Mouse (Mus musculus) forebrain, embryonic 10.5 days (tissue): ENCODE measurements around the gene Tbxas1. TPM values are rescaled to one million over a fixed set of nuclear protein-coding genes. Genes with fewer than 3 reads are reported as not detected.

ENCODE experiments used
- DNase-seq: peaks from one replicate; pipeline ENCODE4 v3.0.0-alpha.2; 2017; ENCODE audit warnings: low spot score; ENCODE audit errors: extremely low spot score
- H3K27ac ChIP-seq: fragments of 300-500 bp; sonication (generic); 2 replicates; pipeline ENCODE4 v1.5.1; 2016; ENCODE audit warnings: mild to moderate bottlenecking
- H3K27me3 ChIP-seq: fragments of 300-500 bp; sonication (generic); 2 replicates; pipeline ENCODE4 v1.6.1; 2016; ENCODE audit warnings: mild to moderate bottlenecking; ENCODE audit not compliant: poor library complexity, severe bottlenecking
- H3K36me3 ChIP-seq: fragments of 300-500 bp; sonication (generic); replicated peaks from 2 replicates; pipeline ENCODE4 v1.6.1; 2016; ENCODE audit warnings: mild to moderate bottlenecking, moderate library complexity
- H3K4me1 ChIP-seq: fragments of 300-500 bp; sonication (generic); 2 replicates; pipeline ENCODE4 v1.6.1; 2016
- H3K4me3 ChIP-seq: fragments of 300-500 bp; sonication (generic); 2 replicates; pipeline ENCODE4 v1.5.1; 2016; ENCODE audit warnings: mild to moderate bottlenecking, moderate library complexity
- H3K9me3 ChIP-seq: fragments of 300-500 bp; sonication (generic); 2 replicates; pipeline ENCODE4 v1.6.1; 2016; ENCODE audit warnings: mild to moderate bottlenecking, moderate library complexity
- WGBS: fragments of 180-500 bp; shearing (Covaris S2); methylation state at CpG from one replicate; pipeline ENCODE4 v1.1.7; 2016; 5-methylcytosine and 5-hydroxymethylcytosine counted together
- polyA plus RNA-seq: library from polyadenylated mRNA; unstranded; fragments of >200 nt; fragmentation: Nextera tagmentation; extraction: Ambion mirVana; gene quantifications from 2 replicates; pipeline ENCODE4 v1.2.1, GENCODE M21; 2016

The Tbxas1 gene
- polyA plus RNA-seq, 1 experiment from 2014 or later: 0.98 TPM

GRCm38 (mm10) chr6:38938421-38938820 lies 63.2 kb downstream of the Tbxas1 start:
- DNase-seq: no peak
- peaks cover 4% of the 10 kb centered on the region; the same call in 1 of the 2 replicates for H3K9me3 ChIP-seq

GRCm38 (mm10) chr6:38939096-38939495 lies 63.9 kb downstream of the Tbxas1 start:
- Histone ChIP-seq H3K4me1 (peaks cover 4% of the 10 kb centered on the region; the same call in 1 of the 2 replicates), H3K4me3 (no peak overlapping the region), H3K36me3 (no peaks in the 10 kb centered on the region), H3K27me3 (no peaks in the 10 kb centered on the region), H3K27ac (no peak overlapping the region), H3K9me3 (peaks cover 5% of the 10 kb centered on the region; the same call in 1 of the 2 replicates)
- 85% methylated on average over 4 of the region's 4 CpGs for WGBS
- DNase-seq: no peak

More at GRCm38 (mm10) chr6:38938421-38938820, 63.2 kb downstream of the Tbxas1 start:
- no peak overlapping the region for H3K4me3 ChIP-seq
- 85% methylated on average over 6 of the region's 6 CpGs for WGBS
- no peaks in the 10 kb centered on the region for H3K36me3 ChIP-seq
- H3K27me3 ChIP-seq: no peaks in the 10 kb centered on the region
- 0 out of 2 replicates have a peak overlapping the region, but pooled peaks have one; percentile 25 for H3K27ac ChIP-seq
- H3K4me1 ChIP-seq: peaks cover 4% of the 10 kb centered on the region; the same call in 1 of the 2 replicates

GRCm38 (mm10) chr6:38941016-38941415 lies 65.8 kb downstream of the Tbxas1 start:
- Histone ChIP-seq H3K27ac (no peak overlapping the region), H3K4me1 (peaks cover 10% of the 10 kb centered on the region; the same call in 1 of the 2 replicates), H3K4me3 (no peak overlapping the region), H3K27me3 (no peaks in the 10 kb centered on the region), H3K36me3 (no peaks in the 10 kb centered on the region), H3K9me3 (peaks cover 5% of the 10 kb centered on the region; the same call in 1 of the 2 replicates)
- 90% methylated on average over 1 of the region's 1 CpGs for WGBS
- DNase-seq: no peak

- 99% methylated on average over 3 of the region's 3 CpGs for WGBS
- Histone ChIP-seq H3K36me3 (no peaks in the 10 kb centered on the region), H3K27me3 (no peaks in the 10 kb centered on the region), H3K27ac (no peak overlapping the region), H3K9me3 (peaks cover 5% of the 10 kb centered on the region; the same call in 1 of the 2 replicates), H3K4me3 (no peak overlapping the region), H3K4me1 (peaks cover 10% of the 10 kb centered on the region; the same call in 1 of the 2 replicates)
- no peak for DNase-seq
Measured at GRCm38 (mm10) chr6:38942771-38943170, 67.6 kb downstream of the Tbxas1 start.

- no peak for DNase-seq
- 97% methylated on average over 8 of the region's 8 CpGs for WGBS
- H3K27me3 ChIP-seq: no peaks in the 10 kb centered on the region
- no peak overlapping the region for H3K27ac ChIP-seq
- peaks cover 6% of the 10 kb centered on the region; the same call in 1 of the 2 replicates for H3K4me1 ChIP-seq
- no peak overlapping the region for H3K4me3 ChIP-seq
- no peaks in the 10 kb centered on the region for H3K36me3 ChIP-seq
- H3K9me3 ChIP-seq: peaks cover 5% of the 10 kb centered on the region; the same call in 1 of the 2 replicates
Measured at GRCm38 (mm10) chr6:38944392-38944791, 69.2 kb downstream of the Tbxas1 start.

- peaks cover 6% of the 10 kb centered on the region; the same call in 1 of the 2 replicates for H3K4me1 ChIP-seq
- H3K4me3 ChIP-seq: no peak overlapping the region
- DNase-seq: no peak
- H3K36me3 ChIP-seq: no peaks in the 10 kb centered on the region
- 92% methylated on average over 7 of the region's 7 CpGs for WGBS
- H3K27me3 ChIP-seq: no peaks in the 10 kb centered on the region
- H3K9me3 ChIP-seq: peaks cover 5% of the 10 kb centered on the region; the same call in 1 of the 2 replicates
- no peak overlapping the region for H3K27ac ChIP-seq
Measured at GRCm38 (mm10) chr6:38944826-38945225, 69.6 kb downstream of the Tbxas1 start.

- 70% methylated on average over 3 of the region's 3 CpGs for WGBS
- H3K36me3 ChIP-seq: no peaks in the 10 kb centered on the region
- no peak for DNase-seq
- H3K9me3 ChIP-seq: peaks cover 5% of the 10 kb centered on the region; the same call in 1 of the 2 replicates
- peaks cover 6% of the 10 kb centered on the region; the same call in 1 of the 2 replicates for H3K4me1 ChIP-seq
- no peak overlapping the region for H3K27ac ChIP-seq
- H3K27me3 ChIP-seq: no peaks in the 10 kb centered on the region
- H3K4me3 ChIP-seq: no peak overlapping the region
Measured at GRCm38 (mm10) chr6:38945681-38946080, 70.5 kb downstream of the Tbxas1 start.

GRCm38 (mm10) chr6:38947282-38947681 lies 72.1 kb downstream of the Tbxas1 start:
- H3K36me3 ChIP-seq: no peaks in the 10 kb centered on the region
- WGBS: 90% methylated on average over 4 of the region's 4 CpGs
- no peaks in the 10 kb centered on the region for H3K27me3 ChIP-seq
- peaks cover 5% of the 10 kb centered on the region; the same call in 1 of the 2 replicates for H3K9me3 ChIP-seq
- no peak overlapping the region for H3K27ac ChIP-seq
- DNase-seq: no peak
- H3K4me1 ChIP-seq: peaks cover 6% of the 10 kb centered on the region; the same call in 1 of the 2 replicates
- no peak overlapping the region for H3K4me3 ChIP-seq

GRCm38 (mm10) chr6:38949683-38950161 lies 74.5 kb downstream of the Tbxas1 start:
- no peak for DNase-seq
- H3K9me3 ChIP-seq: no peaks in the 10 kb centered on the region
- no peaks in the 10 kb centered on the region for H3K27me3 ChIP-seq
- H3K36me3 ChIP-seq: no peaks in the 10 kb centered on the region
- peak overlapping the region; percentile 6; the same call in 1 of the 2 replicates for H3K27ac ChIP-seq
- peaks cover 6% of the 10 kb centered on the region; the same call in 1 of the 2 replicates for H3K4me1 ChIP-seq
- no peak overlapping the region for H3K4me3 ChIP-seq
- WGBS: 71% methylated on average over 5 of the region's 5 CpGs

- Histone ChIP-seq H3K9me3 (no peaks in the 10 kb centered on the region), H3K27me3 (no peaks in the 10 kb centered on the region), H3K27ac (no peak overlapping the region), H3K4me3 (no peak overlapping the region), H3K4me1 (peaks cover 6% of the 10 kb centered on the region; the same call in 1 of the 2 replicates), H3K36me3 (no peaks in the 10 kb centered on the region)
- no peak for DNase-seq
- WGBS: 87% methylated on average over 4 of the region's 4 CpGs
Measured at GRCm38 (mm10) chr6:38950341-38950740, 75.1 kb downstream of the Tbxas1 start.

- Histone ChIP-seq H3K36me3 (no peaks in the 10 kb centered on the region), H3K4me3 (no peak overlapping the region), H3K27me3 (no peaks in the 10 kb centered on the region), H3K27ac (no peak overlapping the region), H3K9me3 (no peaks in the 10 kb centered on the region), H3K4me1 (peaks cover 2% of the 10 kb centered on the region; the same call in 1 of the 2 replicates)
- WGBS: 86% methylated on average over 3 of the region's 3 CpGs
- DNase-seq: no peak
Measured at GRCm38 (mm10) chr6:38950838-38951237, 75.6 kb downstream of the Tbxas1 start.

- H3K9me3 ChIP-seq: no peaks in the 10 kb centered on the region
- H3K27me3 ChIP-seq: no peaks in the 10 kb centered on the region
- H3K36me3 ChIP-seq: no peaks in the 10 kb centered on the region
- H3K27ac ChIP-seq: no peak overlapping the region
- WGBS: 84% methylated on average over 2 of the region's 2 CpGs
- no peak overlapping the region for H3K4me3 ChIP-seq
- DNase-seq: no peak
- H3K4me1 ChIP-seq: no peaks in the 10 kb centered on the region
Measured at GRCm38 (mm10) chr6:38956641-38957040, 81.4 kb downstream of the Tbxas1 start.

GRCm38 (mm10) chr6:38957246-38957645 lies 82.0 kb downstream of the Tbxas1 start:
- Histone ChIP-seq H3K36me3 (no peaks in the 10 kb centered on the region), H3K4me1 (no peaks in the 10 kb centered on the region), H3K27me3 (no peaks in the 10 kb centered on the region), H3K4me3 (no peak overlapping the region), H3K27ac (no peak overlapping the region), H3K9me3 (no peaks in the 10 kb centered on the region)
- DNase-seq: no peak
- WGBS: 86% methylated on average over 5 of the region's 5 CpGs
